Mouse (Mus musculus) embryonic facial prominence, embryonic 10.5 days (tissue): ENCODE measurements around the gene Pex6. TPM values are rescaled to one million over a fixed set of nuclear protein-coding genes. Genes with fewer than 3 reads are reported as not detected.

ENCODE experiments used
- DNase-seq: peaks from one replicate; pipeline ENCODE4 v3.0.0-alpha.2; 2017; ENCODE audit warnings: low spot score
- H3K27ac ChIP-seq: fragments of 300-500 bp; sonication (generic); replicated peaks from 2 replicates; pipeline ENCODE4 v1.5.1; 2016; ENCODE audit warnings: mild to moderate bottlenecking
- H3K27me3 ChIP-seq: fragments of 300-500 bp; sonication (generic); replicated peaks from 2 replicates; pipeline ENCODE4 v1.6.1; 2016; ENCODE audit warnings: low read depth, mild to moderate bottlenecking; ENCODE audit not compliant: poor library complexity, severe bottlenecking
- H3K36me3 ChIP-seq: fragments of 300-500 bp; sonication (generic); replicated peaks from 2 replicates; pipeline ENCODE4 v1.6.1; 2016; ENCODE audit warnings: mild to moderate bottlenecking, moderate library complexity
- H3K4me1 ChIP-seq: fragments of 300-500 bp; sonication (generic); 2 replicates; pipeline ENCODE4 v1.6.1; 2016
- H3K4me3 ChIP-seq: fragments of 300-500 bp; sonication (generic); 2 replicates; pipeline ENCODE4 v1.5.1; 2016; ENCODE audit warnings: mild to moderate bottlenecking, moderate library complexity
- H3K9me3 ChIP-seq: fragments of 300-500 bp; sonication (generic); 2 replicates; pipeline ENCODE4 v1.6.1; 2016; ENCODE audit warnings: mild to moderate bottlenecking
- WGBS: fragments of 180-500 bp; shearing (Covaris S2); methylation state at CpG from one replicate; pipeline ENCODE4 v1.1.7; 2016; 5-methylcytosine and 5-hydroxymethylcytosine counted together
- polyA plus RNA-seq: library from polyadenylated mRNA; unstranded; fragments of >200 nt; fragmentation: Nextera tagmentation; extraction: Ambion mirVana; gene quantifications from 2 replicates; pipeline ENCODE4 v1.2.1, GENCODE M21; 2016

The Pex6 gene
- polyA plus RNA-seq, 1 experiment from 2014 or later, result 22.9 TPM

DNA sequence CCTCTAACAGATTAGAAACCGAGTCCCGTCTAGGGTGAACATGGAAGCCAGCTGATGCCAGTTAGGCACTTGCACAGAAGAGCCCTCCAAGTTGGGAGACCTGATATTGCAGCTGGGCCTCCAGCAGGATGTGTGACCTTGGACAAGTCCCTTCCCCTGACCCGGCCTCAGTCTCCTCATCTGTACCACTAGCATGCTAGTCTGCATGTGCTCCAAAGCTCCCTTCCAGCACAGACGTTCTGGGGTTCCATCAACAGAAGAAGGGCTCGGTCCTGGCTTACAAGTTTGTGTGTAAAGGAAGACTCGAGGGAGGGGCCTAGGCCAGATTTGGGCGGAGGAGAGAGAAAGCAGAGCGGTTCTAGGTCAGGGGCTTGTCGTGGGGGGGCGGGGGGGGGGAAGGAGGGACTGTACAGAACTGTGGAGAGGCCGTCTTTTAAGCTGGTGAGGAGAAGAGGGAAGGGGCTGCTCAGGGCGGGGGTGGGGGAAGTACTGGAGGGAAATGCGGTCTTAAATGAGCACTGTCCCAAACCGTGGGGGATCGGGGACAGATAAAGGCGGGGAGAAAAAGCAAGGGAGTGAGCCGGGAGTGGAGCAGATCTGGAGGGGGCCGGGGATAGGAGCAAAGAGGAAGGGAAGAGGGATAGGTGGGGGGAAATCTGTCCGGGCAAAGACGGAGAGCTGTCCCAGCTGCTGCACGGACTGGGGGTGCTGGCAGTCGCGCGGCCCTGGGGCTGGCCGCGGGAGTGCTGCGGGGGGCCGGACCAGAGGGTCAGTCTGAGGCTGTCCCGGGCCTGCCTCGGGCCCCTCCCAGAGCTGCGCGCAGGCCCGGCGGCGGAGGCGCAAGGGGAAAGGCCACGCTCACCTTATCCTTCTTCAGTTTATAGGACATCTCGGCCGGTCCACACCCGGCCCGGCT is 7.0 kb upstream of the Pex6 start:
- Histone ChIP-seq H3K9me3 (no peaks in the 10 kb centered on the region), H3K36me3 (peaks cover 31% of the 10 kb centered on the region), H3K4me1 (peaks cover 45% of the 10 kb centered on the region), H3K4me3 (peak overlapping the region; percentile 94), H3K27me3 (no peaks in the 10 kb centered on the region), H3K27ac (peak overlapping the region; percentile 94)
- WGBS, result 5% methylated on average over 41 of the region's 41 CpGs
- DNase-seq, result no peak

DNA sequence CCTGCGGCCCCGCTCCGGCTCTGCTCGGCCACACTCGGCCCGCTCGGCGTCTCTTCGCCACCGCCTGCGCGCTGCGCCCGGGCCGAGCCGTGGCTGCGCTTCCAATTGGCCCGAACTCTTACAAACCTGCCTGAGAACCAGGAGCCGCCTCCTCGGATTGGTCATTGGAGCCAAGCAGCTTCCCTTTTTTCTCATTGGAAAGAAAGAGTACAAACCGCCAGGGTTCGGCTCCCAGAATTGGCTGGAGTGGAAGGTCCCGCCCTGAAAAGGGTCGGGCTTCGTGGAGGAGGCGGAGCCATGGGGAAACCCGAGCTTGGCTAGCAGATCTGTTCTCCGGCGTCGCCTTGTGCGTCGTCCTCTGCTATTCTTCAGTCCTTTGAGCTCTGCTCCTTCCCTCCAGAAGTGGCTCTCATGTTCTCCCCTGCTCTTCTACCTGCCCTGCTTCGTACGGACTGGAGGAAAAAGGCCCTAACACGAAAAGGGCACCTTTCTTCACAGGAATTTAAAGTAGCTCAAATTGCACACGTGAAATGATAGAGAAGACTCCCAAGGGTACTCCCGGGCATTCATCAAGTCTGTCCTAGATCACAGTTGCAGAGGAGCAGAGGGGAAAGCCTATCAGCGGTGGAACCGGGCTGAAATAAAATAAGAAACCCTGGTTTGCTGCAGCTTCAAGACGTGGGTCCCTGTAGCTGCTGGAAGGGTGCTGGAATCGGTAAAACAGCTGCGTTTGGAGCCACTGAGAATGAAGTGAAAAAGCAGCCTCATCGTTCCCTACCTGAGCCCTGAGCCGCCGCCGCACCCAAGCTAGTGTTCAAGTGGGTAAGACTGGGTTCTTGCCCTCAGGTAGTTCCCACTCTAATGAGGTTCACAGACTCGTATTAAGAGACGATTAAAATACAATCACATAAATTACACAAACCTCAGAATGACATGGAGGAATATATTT is 6.1 kb upstream of the Pex6 start, which contains the start of gene Ppp2r5d:
Gene Ppp2r5d, minus strand, starts transcription at position 225 of the 949 bp plus-strand sequence.
- Histone ChIP-seq H3K4me1 (peaks cover 45% of the 10 kb centered on the region), H3K27ac (peak within 1 kb of the TSS; percentile 94), H3K4me3 (peak within 1 kb of the TSS; percentile 94), H3K27me3 (no peaks in the 10 kb centered on the region), H3K36me3 (peaks cover 22% of the 10 kb centered on the region), H3K9me3 (no peaks in the 10 kb centered on the region)
- peak; percentile 97 for DNase-seq
- 1% methylated on average over 48 of the region's 48 CpGs for WGBS

DNA sequence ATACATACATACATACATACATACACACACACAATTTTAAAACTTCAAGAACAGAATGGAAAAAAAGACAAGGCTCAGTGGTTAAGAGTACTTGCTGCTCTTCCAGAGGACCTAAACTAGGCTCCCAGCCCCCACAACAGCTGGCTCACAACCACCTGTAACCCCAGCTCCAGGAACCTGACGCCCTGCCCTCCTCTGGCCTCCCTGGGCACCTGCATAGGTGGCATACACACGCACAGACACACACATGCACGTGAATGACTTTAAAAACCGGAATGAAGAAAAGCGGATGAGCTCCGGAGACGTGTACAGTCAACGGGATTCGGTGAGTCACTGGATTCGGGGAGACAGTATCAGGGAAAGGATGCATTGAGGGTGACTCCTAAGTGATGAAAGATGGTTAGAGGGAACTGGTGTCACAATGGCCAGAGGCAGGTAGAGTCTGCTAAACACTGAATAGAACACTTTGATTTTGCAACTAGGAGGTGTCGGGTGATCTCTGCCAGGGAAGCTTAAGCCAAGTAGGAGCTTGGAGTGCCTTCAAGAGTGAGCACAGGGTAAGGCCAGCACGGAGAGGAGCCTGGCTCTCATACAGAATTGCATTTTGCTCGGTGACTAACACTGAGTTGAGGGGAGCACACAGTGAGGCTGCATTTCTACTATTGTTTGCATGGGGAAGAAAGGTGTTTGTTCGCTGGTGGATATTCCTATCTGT is 4.7 kb upstream of the Pex6 start:
- H3K27me3 ChIP-seq, result no peaks in the 10 kb centered on the region
- H3K36me3 ChIP-seq, result peaks cover 8% of the 10 kb centered on the region
- WGBS, result 93% methylated on average over 14 of the region's 14 CpGs
- H3K4me1 ChIP-seq, result peaks cover 46% of the 10 kb centered on the region
- H3K4me3 ChIP-seq, result peak overlapping the region; percentile 32
- DNase-seq, result no peak
- no peak overlapping the region for H3K27ac ChIP-seq
- no peaks in the 10 kb centered on the region for H3K9me3 ChIP-seq

DNA sequence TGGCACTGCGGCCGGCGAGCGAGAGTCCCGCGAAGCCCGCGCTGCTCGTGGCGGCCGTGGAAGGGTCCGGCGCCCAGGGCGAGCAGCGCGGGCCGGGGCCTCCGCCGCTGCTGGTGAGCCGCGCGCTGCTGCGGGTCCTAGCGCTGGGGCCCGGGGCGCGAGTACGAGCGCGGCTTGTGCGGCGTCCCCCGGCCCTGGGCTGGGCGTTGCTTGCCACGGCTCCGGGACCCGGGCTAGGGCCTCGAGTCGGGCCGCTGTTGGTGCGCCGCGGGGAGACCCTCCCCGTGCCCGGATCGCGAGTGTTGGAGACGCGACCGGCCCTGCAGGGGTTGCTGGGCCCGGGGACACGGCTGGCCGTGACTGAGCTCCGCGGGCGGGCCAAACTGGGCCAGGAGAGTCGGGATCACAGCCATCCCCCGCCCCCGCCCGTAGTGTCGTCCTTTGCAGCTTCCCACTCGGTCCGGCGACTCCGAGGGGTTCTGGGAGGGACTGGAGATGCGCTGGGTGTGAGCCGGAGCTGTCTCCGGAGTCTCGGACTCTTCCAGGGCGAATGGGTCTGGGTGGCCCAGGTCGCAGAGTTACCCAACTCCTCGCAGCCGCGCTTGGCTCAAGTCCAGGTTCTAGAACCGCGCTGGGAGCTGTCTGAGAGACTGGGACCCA is 479 bp downstream of the Pex6 start:
- Histone ChIP-seq H3K4me1 (peaks cover 22% of the 10 kb centered on the region), H3K4me3 (peak overlapping the region; percentile 100), H3K36me3 (peaks cover 38% of the 10 kb centered on the region), H3K27me3 (no peaks in the 10 kb centered on the region), H3K27ac (peak overlapping the region; percentile 88), H3K9me3 (no peaks in the 10 kb centered on the region)
- under 1% methylated on average over 76 of the region's 76 CpGs for WGBS
- peak; percentile 17 for DNase-seq

DNA sequence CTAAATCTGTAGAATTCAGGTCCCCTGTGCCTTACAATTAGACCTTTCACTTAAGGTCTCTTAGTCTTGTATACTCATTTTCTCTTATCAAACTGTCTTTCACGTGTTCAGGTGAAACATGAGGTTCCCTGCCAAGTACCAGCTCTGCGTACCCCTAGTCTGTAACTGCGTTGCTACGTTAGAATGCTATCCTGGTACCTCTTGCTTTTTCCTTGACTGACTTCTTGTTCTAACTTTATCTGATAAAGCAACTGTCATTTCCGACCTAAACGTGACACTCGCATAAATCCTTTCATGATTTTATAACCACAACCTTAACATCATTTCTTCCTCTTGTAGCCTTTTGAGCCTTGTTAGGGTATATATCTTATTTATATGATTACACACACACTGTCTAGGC is 1.2 kb downstream of the Pex6 start:
- H3K9me3 ChIP-seq, result no peaks in the 10 kb centered on the region
- 79% methylated on average over 7 of the region's 7 CpGs for WGBS
- H3K27ac ChIP-seq, result peak overlapping the region; percentile 88; the same call in 1 of the 2 replicates
- H3K27me3 ChIP-seq, result no peaks in the 10 kb centered on the region
- peaks cover 45% of the 10 kb centered on the region for H3K36me3 ChIP-seq
- no peak for DNase-seq
- H3K4me3 ChIP-seq, result peak overlapping the region; percentile 100
- peaks cover 21% of the 10 kb centered on the region for H3K4me1 ChIP-seq

DNA sequence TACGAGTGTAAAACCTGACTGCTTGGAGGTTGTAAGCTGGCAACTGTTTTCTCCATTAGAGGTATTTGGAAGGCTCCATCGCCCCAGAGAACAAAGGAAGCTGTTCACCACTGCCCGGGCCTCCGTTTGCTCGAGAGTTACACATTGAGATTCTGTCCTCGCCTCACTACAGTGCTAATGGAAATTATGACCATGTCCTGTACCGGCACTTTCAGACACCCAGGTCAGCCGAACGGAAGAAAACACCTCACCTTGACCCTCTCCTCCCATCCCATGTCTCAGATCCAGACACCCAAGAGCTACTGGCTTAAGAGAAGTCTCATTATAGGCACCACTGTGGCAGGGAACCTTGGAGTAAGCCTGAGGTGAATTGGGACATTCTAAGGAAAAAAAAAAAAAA is 2.6 kb downstream of the Pex6 start:
- no peak overlapping the region for H3K4me3 ChIP-seq
- H3K9me3 ChIP-seq, result no peaks in the 10 kb centered on the region
- peaks cover 21% of the 10 kb centered on the region for H3K4me1 ChIP-seq
- H3K36me3 ChIP-seq, result peaks cover 52% of the 10 kb centered on the region
- no peak for DNase-seq
- WGBS, result 92% methylated on average over 9 of the region's 9 CpGs
- no peaks in the 10 kb centered on the region for H3K27me3 ChIP-seq
- no peak overlapping the region for H3K27ac ChIP-seq

DNA sequence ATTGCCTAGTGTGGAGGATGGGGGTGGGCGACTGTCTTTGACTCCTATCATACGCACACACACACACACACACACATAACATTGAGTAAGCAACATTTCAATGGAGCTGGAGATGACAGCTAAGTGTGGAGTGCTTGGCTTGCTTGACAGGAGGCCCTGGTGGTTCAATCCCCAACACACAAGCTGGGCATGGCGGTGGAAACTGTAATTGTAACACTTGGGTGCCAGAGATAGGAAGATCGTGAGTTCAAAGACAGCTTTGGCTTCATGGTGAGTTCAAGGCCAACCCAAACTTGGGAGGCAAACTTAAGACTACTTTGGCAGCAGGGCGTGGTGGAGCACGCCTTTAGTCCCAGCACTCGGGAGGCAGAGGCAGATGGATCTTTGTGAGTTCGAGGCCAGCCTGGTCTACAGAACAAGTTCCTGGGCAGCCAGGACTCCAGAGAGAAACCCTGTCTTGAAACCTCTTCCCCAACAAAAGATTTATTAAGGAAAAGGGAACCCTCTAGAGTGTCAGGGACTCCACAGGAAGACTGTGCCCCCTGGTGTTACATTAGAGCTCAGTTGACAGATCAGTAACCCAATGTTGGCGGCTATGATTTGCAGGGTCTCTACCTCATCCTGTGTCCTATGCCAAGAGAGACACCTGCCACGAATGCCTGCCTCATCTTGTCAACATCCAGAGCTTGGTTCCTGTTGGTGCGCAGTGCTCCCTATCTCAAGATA is 3.7 kb downstream of the Pex6 start:
- no peaks in the 10 kb centered on the region for H3K27me3 ChIP-seq
- H3K27ac ChIP-seq, result no peak overlapping the region
- H3K9me3 ChIP-seq, result no peaks in the 10 kb centered on the region
- H3K36me3 ChIP-seq, result peaks cover 55% of the 10 kb centered on the region
- WGBS, result 94% methylated on average over 11 of the region's 11 CpGs
- no peak for DNase-seq
- H3K4me1 ChIP-seq, result peaks cover 21% of the 10 kb centered on the region
- H3K4me3 ChIP-seq, result no peak overlapping the region; the same call in 1 of the 2 replicates

DNA sequence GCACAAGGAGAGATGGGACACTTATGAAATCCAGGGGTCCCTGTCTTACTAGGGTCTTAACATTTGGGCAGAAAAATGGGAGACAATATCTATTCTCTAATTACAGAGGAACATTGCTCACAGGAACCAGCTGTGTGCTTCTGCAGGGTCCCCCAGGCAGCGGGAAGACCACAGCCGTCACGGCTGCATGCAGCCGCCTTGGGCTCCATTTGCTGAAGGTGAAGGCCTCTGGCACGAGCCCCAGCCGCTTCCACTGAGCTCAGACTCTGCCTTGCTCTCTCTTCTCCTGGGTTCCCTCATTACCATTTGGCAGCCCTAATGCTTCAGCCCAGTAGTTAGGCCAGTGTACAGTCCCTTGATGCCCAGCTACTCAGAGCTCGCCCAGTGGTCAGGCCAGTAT is 9.8 kb downstream of the Pex6 start:
- DNase-seq, result no peak
- Histone ChIP-seq H3K27ac (no peak overlapping the region), H3K4me3 (no peak overlapping the region), H3K27me3 (no peaks in the 10 kb centered on the region), H3K9me3 (no peaks in the 10 kb centered on the region), H3K36me3 (peaks cover 82% of the 10 kb centered on the region), H3K4me1 (peaks cover 6% of the 10 kb centered on the region)
- 93% methylated on average over 7 of the region's 7 CpGs for WGBS

DNA sequence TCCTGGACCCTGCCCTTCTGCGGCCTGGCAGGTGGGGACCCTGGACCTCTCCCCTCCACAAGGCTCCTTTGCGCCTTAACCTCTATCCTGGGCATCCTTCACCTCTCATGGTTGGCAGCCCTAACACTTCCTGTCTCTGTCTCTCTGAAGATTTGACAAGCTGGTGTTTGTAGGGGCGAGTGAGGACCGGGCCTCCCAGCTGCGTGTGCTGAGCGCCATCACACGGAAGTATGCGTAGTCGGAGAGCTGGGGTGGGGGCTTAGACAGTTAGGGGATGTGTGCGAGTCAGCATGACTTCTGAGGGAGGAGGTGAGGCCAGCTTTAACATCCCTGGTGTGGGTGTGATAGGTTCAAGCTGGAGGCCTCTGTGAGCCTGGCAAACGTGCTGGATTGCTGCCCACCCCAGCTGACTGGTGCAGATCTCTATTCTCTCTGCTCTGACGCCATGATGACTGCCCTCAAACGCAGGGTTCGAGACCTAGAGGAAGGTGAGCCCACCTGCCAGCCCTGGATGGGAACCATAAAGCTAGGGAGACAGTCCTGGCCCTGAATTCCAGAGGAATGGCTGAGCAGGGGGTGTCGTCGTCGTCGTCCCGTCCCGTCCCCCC is 13.3 kb downstream of the Pex6 start:
- Histone ChIP-seq H3K36me3 (peaks cover 65% of the 10 kb centered on the region), H3K4me3 (no peak overlapping the region), H3K27ac (no peak overlapping the region), H3K27me3 (peaks cover 18% of the 10 kb centered on the region), H3K4me1 (peaks cover 14% of the 10 kb centered on the region), H3K9me3 (no peaks in the 10 kb centered on the region)
- no peak for DNase-seq
- 85% methylated on average over 20 of the region's 20 CpGs for WGBS

DNA sequence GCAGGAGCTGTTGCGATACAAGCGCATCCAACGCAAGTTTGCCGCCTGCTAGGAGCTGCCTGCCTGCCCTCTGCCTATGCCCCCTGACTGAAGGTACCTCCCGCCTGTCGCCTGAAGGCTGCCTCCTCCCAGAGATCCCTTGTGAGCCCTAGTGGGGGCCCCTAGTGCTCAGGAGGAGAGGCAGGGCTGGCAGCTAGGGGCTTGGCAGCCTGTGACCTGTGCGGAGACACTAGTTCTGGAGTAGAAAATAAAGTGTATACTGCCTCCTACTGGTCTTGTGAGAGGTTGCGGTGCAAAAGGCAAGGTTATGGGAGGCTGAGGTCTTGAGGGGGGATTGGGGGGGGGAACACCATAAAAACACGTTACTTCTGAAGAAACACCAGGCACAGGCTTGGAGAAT is 14.0 kb downstream of the Pex6 start:
- no peaks in the 10 kb centered on the region for H3K9me3 ChIP-seq
- peaks cover 25% of the 10 kb centered on the region for H3K27me3 ChIP-seq
- peak; percentile 64 for DNase-seq
- H3K4me1 ChIP-seq, result peaks cover 14% of the 10 kb centered on the region
- WGBS, result 49% methylated on average over 9 of the region's 9 CpGs
- 0 out of 2 replicates have a peak overlapping the region, but pooled peaks have one; percentile 0 for H3K27ac ChIP-seq
- peaks cover 61% of the 10 kb centered on the region for H3K36me3 ChIP-seq
- no peak overlapping the region for H3K4me3 ChIP-seq
